Mouse (Mus musculus) spleen, adult 2 months (tissue): ENCODE measurements at regions not wholly inside any gene's neighbourhood (a gene's known extent, or its start where the extent isn't known, plus 50 kb on each side); places are given as distances from the start of the nearest gene placed in this dataset.

Source experiments
- DNase-seq, 2 experiments: peaks; one replicate each; pipeline versions ENCODE4 v3.0.0 to v3.0.0-alpha.2; 2012 to 2021; ENCODE audit warnings: low spot score in 2 of 2, low read depth in 1 of 2
- H3K27ac ChIP-seq: fragments of 200-500 bp; 2 replicates; pipeline ENCODE4 v1.5.1; 2012; ENCODE audit warnings: low read length, inconsistent platforms; ENCODE audit not compliant: insufficient read depth
- H3K27me3 ChIP-seq: fragments of 200-500 bp; 2 replicates; pipeline ENCODE4 v1.6.1; 2012; ENCODE audit warnings: mild to moderate bottlenecking, moderate library complexity, low read length, inconsistent platforms; ENCODE audit not compliant: control insufficient read depth, insufficient read depth
- H3K36me3 ChIP-seq: fragments of 200-500 bp; 2 replicates; pipeline ENCODE4 v1.6.1; 2012; ENCODE audit warnings: mild to moderate bottlenecking, low read length, inconsistent platforms; ENCODE audit not compliant: control insufficient read depth, insufficient read depth
- H3K4me1 ChIP-seq: fragments of 200-500 bp; 2 replicates; pipeline ENCODE4 v1.6.1; 2011; ENCODE audit warnings: inconsistent platforms; ENCODE audit not compliant: control insufficient read depth, insufficient read depth, insufficient read length
- H3K4me3 ChIP-seq: fragments of 200-500 bp; 2 replicates; pipeline ENCODE4 v1.5.1; 2011; ENCODE audit warnings: mild to moderate bottlenecking, inconsistent platforms; ENCODE audit not compliant: insufficient read depth, insufficient read length; ENCODE audit errors: extremely low read depth
- CTCF ChIP-seq: fragments of 200-500 bp; IDR thresholded peaks from 2 replicates; pipeline ENCODE4 v1.5.1; 2011; ENCODE audit warnings: mild to moderate bottlenecking, inconsistent platforms; ENCODE audit not compliant: insufficient read depth, insufficient read length, insufficient replicate concordance; ENCODE audit errors: extremely low read depth
- POLR2A ChIP-seq: fragments of 200-500 bp; IDR thresholded peaks from 2 replicates; pipeline ENCODE4 v1.6.1; 2011; ENCODE audit warnings: low read depth, low read length, inconsistent platforms
- WGBS: fragments of 180-500 bp; shearing (Covaris S2); methylation state at CpG from one replicate; pipeline ENCODE4 v1.1.7; 2018; 5-methylcytosine and 5-hydroxymethylcytosine counted together

DNA sequence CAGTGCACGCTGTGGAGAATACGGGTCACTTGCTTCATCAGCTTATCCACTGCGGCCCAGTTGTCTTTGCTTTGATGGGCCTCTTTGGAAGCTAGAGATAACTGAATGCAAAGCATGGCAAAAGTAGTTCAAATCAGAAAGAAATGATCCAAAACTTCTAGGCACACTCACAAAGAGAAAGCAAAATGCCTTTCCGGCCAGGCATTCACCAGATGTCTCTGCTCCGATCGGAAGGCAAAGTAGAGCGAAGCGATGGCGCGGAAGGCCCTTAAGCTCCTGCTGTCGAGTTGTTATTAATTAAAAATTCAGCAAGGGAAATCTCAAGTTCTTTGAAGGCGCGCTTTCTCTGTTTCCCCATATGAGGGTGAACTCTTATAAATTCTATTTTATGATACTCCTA, 401.9 kb upstream of the Slc35b3 start:
- Histone ChIP-seq H3K4me1 (no peaks in the 10 kb centered on the region), H3K27ac (no peak overlapping the region), H3K27me3 (no peaks in the 10 kb centered on the region), H3K36me3 (no peaks in the 10 kb centered on the region), H3K4me3 (no peak overlapping the region)
- TF ChIP-seq CTCF = no peak
- no peak for TF ChIP-seq POLR2A
- WGBS = 91% methylated on average over 13 of the region's 13 CpGs
- DNase-seq = no peak

DNA sequence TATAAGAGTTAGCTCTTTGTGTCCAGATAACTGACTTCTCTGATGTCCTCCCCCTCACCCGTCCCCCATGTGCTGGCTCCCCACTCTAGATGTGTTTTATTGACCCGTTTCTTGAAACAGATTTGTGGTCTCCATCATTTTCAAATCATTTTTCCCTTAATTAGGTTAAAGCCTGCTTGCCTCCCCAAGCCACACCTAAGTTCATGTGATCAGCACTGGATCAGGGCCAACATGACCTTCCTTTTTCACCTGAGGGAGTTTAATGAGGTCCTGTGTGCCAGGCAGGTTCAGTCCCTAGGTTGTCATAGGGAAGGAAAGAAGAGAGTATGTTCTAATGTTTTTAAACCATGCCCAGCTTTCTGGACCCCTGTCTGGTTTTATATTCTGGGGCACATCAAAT, 390.9 kb upstream of the Slc35b3 start:
- H3K27ac ChIP-seq = no peak overlapping the region

DNA sequence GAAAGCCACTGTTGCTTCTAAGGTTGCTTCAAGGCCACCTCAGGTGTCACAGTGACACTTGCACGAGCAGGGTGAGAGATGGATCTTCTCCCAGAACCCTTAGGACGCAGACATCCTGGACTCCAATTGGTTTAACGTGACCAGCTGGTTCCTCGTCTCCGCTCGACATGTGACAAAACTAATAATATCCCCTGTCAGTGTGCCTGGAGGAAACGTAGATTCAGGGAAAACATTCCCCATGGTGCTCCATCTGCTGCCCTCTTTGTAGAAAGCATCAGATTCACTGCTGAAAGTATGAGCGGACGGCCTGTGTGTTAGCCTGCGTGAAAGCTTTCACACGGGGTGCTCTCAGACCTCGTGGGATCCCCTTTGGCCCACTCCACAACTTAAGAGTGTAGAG, 390.0 kb upstream of the Slc35b3 start:
- 83% methylated on average over 12 of the region's 12 CpGs for WGBS
- no peaks in the 10 kb centered on the region for H3K36me3 ChIP-seq
- no peak overlapping the region for H3K4me3 ChIP-seq
- no peaks in the 10 kb centered on the region for H3K4me1 ChIP-seq
- no peak for TF ChIP-seq POLR2A
- DNase-seq = no peak
- no peaks in the 10 kb centered on the region for H3K27me3 ChIP-seq
- no peak overlapping the region for H3K27ac ChIP-seq

More for the DNA sequence above, 390.9 kb upstream of the Slc35b3 start:
- Histone ChIP-seq H3K27me3 (no peaks in the 10 kb centered on the region), H3K4me3 (no peak overlapping the region), H3K36me3 (no peaks in the 10 kb centered on the region), H3K4me1 (no peaks in the 10 kb centered on the region)
- TF ChIP-seq CTCF (no peak), POLR2A (no peak)
- no peak for DNase-seq
- 75% methylated on average over 2 of the region's 2 CpGs for WGBS

DNA sequence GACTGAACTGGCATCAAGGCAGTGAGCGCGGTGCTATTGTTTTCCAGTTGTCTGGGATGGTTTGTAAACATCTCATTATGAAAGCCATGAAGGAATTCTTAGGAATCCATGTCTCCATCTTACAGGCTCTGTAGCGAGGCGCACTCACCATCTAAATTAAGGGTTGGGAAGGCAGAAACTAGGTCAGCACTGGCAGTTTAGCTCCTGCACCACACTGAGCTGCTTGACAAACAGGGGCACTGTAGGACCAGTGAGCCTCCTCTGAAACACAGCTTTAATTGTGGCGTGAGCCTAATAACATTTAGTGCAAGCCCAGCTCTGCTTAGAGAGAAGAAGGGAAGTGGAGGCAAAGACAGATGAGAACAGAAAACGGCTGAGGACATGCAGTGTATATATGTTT, 387.1 kb upstream of the Slc35b3 start:
- TF ChIP-seq POLR2A (no peak), CTCF (no peak)

DNA sequence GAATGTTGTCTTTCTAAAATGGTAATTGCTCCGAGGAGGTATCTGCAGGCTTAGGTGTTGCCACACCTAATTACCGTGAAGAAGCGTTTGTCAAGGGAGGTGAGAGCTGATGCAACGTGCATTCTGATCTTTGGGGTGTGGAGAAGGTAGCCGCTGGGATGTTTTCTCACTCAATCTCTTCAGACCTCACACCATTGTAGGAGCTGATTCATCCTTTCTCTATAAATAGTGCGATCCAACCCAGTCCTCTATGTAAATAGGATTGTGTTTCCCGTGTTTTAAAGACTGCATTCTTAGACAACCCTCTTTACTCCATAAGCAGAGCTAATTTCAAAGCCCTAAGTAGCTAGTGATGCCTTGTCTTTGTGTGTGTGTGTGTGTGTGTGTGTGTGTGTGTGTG, 374.2 kb upstream of the Slc35b3 start:
- DNase-seq = no peak
- 63% methylated on average over 7 of the region's 7 CpGs for WGBS
- no peak overlapping the region for H3K27ac ChIP-seq

More for the DNA sequence above, 387.1 kb upstream of the Slc35b3 start:
- H3K4me3 ChIP-seq = no peak overlapping the region
- no peaks in the 10 kb centered on the region for H3K36me3 ChIP-seq
- 86% methylated on average over 6 of the region's 6 CpGs for WGBS
- H3K4me1 ChIP-seq = no peaks in the 10 kb centered on the region
- DNase-seq = no peak
- H3K27me3 ChIP-seq = no peaks in the 10 kb centered on the region
- H3K27ac ChIP-seq = no peak overlapping the region

DNA sequence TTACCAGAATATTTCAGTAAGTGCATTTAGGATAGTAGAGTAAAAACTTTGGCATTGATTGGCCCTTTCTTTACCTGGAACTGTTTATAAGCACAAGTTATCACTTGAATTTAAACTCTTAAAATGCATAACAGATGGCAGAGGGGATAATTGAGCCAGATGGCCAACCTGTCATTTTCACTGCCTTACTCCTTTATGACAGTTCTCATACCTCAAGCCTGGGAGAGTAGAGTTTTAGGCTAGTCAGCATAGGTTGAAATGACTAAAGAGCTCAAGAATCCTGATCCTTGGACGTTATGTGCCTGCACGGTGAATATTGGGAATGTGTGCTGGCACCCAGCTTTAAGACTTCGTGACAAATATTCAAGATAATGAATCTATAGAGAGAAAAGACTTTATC, 369.1 kb upstream of the Slc35b3 start:
- H3K27ac ChIP-seq = no peak overlapping the region
- WGBS = 77% methylated on average over 3 of the region's 3 CpGs
- TF ChIP-seq POLR2A (no peak), CTCF (no peak)
- H3K27me3 ChIP-seq = no peaks in the 10 kb centered on the region
- H3K36me3 ChIP-seq = no peaks in the 10 kb centered on the region
- H3K4me3 ChIP-seq = no peak overlapping the region
- H3K4me1 ChIP-seq = no peaks in the 10 kb centered on the region
- DNase-seq = no peak

More for the DNA sequence above, 374.2 kb upstream of the Slc35b3 start:
- Histone ChIP-seq H3K27me3 (no peaks in the 10 kb centered on the region), H3K4me1 (no peaks in the 10 kb centered on the region), H3K36me3 (no peaks in the 10 kb centered on the region), H3K4me3 (no peak overlapping the region)
- no peak for TF ChIP-seq POLR2A
- no peak for TF ChIP-seq CTCF

DNA sequence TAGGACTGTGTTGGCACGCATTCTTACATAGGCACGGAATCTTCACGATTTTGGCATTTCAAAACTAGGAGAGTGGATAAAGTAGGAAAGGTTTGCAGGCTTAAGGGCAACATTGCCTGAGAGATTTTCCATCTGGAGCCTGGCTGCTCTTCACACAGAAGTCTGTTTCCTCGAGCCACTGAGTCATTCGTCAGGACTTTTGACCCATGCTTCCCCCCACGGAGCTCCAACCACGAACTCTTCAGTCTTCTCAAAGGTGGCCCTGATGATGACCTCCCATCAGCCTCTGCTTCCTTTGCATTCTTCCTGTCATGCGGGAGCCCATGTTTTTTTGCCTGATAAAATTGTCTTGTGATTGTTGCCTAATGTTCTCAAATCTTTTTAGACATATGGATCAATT, 365.5 kb upstream of the Slc35b3 start:
- Histone ChIP-seq H3K4me1 (no peaks in the 10 kb centered on the region), H3K27me3 (no peaks in the 10 kb centered on the region), H3K27ac (no peak overlapping the region), H3K36me3 (no peaks in the 10 kb centered on the region), H3K4me3 (no peak overlapping the region)
- TF ChIP-seq POLR2A (no peak), CTCF (no peak)
- 63% methylated on average over 8 of the region's 8 CpGs for WGBS
- no peak for DNase-seq
